Mouse (Mus musculus): ENCODE measurements around the gene Slc6a5. TPM values are rescaled to one million over a fixed set of nuclear protein-coding genes. Genes with fewer than 3 reads are reported as not detected.
"Not testable (repeated sequence)": the region's sequence is repeated elsewhere in the genome, so short reads cannot be mapped to it uniquely, and the experiment has no call there.

The Slc6a5 gene
- total RNA-seq, 2 experiments from 2014 or later: 0.05 to 0.07 TPM

GRCm38 (mm10) chr7:49913164-49913563 lies 3.2 kb downstream of the Slc6a5 start:
- no peak for DNase-seq (ENCODE audit: low spot score in 2 of 2)

GRCm38 (mm10) chr7:49913728-49914328 lies 3.9 kb downstream of the Slc6a5 start:
- no peak for DNase-seq (ENCODE audit: low spot score in 2 of 2)

DNA sequence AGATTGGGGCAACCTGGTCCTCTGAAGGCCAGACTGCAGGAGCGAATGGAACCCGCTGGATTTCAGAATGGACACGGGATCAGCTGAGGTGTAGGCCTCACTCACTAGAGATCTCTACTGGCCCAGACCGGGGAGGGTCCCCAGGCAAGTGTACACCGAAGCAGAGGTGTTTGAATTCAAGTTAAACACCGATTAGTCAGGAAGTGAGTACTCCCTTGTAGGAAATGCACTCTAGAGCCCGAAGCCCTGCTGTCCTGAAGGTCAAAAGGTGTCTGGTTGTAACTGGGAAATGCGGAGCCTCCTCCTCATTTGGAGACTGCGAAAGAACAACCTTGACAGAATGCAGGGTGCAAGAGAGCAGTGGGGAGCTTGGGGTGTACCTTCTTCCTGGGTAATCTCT lies 5.0 kb downstream of the Slc6a5 start:
- DNase-seq (ENCODE audit: low spot score in 2 of 2): no peak

GRCm38 (mm10) chr7:49915471-49915870 lies 5.5 kb downstream of the Slc6a5 start:
- DNase-seq (ENCODE audit: low spot score in 2 of 2): no peak

- no peak for DNase-seq (ENCODE audit: low spot score in 2 of 2)
These were observed 9.5 kb downstream of the Slc6a5 start for GRCm38 (mm10) chr7:49919494-49919893.

- no peak for DNase-seq (ENCODE audit: low spot score in 2 of 2)
These were observed 10.8 kb downstream of the Slc6a5 start for GRCm38 (mm10) chr7:49920751-49921150.

GRCm38 (mm10) chr7:49922928-49923327 lies 13.0 kb downstream of the Slc6a5 start:
- DNase-seq (ENCODE audit: low spot score in 2 of 2): no peak

GRCm38 (mm10) chr7:49923376-49923775 lies 13.4 kb downstream of the Slc6a5 start:
- DNase-seq (ENCODE audit: low spot score in 2 of 2): peak; percentile 82 to 93

DNA sequence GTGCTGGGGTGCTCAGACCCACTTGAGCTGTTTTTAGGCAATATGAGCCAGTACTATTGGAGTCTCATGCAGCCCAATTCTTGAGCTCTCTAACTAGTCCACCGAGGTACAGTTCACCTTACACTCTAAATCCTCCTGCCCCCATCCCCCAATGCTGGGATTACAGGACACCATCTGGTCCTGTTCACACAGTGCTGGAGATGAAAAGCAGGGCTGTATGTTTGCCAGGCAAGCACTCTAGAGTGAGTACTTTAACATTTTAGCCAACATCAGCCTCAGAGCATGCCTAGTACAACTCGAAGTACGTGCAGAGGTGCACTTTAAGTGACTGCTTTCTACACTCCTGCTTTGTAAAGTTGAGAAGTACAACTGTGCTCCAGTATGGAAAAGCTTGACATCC lies 18.6 kb downstream of the Slc6a5 start:
- no peak for DNase-seq (ENCODE audit: low spot score in 2 of 2)

DNA sequence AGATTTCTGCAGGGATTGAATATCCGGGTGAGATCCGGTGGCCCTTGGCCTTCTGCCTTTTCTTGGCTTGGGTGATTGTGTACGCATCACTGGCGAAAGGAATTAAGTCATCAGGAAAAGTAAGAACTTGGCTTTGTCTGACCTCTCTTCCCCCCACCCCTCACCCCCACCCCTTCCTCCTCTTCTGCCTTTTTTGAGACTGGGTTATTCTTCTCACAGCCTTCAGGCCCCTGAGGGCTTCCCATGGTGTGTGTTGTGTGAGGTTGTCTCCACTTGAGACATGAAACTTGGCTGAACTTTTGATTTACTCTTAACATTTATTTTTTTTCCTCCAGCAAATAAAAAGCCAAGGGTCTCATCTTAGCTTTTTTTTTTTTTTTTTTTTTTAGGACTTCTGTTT lies 20.1 kb downstream of the Slc6a5 start:
- no peak for DNase-seq (ENCODE audit: low spot score in 2 of 2)

DNA sequence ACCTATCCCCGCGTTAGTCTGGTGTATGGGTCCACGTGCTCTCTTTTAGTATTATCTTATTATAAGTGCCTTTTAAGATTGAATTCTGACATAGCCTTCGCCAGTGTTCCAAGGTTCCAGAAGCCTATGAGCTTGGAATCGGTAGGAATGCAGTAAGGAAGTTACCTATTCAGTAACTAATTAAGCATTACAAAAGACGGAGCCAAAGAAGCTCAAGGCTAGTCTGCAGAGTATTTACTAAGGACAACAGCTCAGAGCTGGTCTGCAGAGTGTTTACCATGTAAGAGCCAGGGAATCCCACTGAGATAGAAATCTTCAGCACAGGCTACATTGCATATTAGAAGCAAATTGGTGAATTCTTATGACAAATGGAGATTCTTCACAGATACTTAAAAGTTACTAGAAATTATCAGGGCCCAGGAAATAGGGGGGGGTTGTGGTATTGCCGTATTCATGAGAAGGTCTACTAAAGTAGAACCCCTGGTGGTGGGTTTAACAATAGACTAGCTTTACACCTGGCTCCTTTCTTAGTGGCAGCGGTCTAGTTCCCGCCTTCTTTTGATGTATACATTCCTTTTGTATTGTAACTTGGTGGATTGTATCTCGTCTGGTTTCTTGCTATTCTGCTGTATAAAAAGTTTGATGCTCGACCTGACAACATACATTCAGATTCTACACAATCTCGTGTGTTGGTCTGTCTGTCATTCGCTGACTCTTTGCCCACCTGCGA lies 23.6 kb downstream of the Slc6a5 start:
- DNase-seq (ENCODE audit: low spot score in 2 of 2): not testable (repeated sequence)

GRCm38 (mm10) chr7:49936821-49937220 lies 26.9 kb downstream of the Slc6a5 start:
- no peak for DNase-seq (ENCODE audit: low spot score in 2 of 2)

- no peak for DNase-seq (ENCODE audit: low spot score in 2 of 2)
These were observed 32.1 kb downstream of the Slc6a5 start for GRCm38 (mm10) chr7:49942023-49942422.

- no peak for DNase-seq (ENCODE audit: low spot score in 2 of 2)
These were observed 32.5 kb downstream of the Slc6a5 start for GRCm38 (mm10) chr7:49942490-49942889.

GRCm38 (mm10) chr7:49946691-49947090 lies 36.7 kb downstream of the Slc6a5 start:
- no peak for DNase-seq (ENCODE audit: low spot score in 2 of 2)

DNA sequence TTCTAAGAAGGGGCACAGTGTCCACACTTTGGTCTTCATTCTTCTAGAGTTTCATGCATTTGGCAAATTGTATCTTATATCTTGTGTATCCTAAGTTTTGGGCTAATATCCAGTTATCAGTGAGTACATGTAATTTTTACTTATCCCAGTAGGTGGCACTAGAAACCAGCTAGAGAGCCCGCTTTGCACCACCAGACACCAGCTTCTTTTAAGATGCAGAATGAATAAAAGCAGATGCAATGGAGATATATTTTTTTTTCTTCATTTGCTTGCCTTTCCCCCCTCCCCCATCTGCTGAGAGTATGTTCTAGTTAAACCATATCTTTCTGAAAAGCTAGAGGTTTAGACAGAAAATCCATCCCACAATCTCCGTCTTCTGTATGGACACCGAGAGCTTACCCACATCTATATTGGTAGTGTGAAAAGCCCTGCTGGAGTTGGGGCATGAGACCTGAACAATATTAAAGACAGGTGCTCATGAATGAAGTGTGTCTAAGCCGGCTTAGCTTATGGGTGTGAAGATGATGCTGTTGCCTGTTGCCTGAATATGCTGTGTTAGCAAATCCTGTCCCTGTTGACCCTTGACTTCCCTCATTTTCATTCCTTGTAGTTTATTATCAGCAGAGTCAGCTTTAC lies 43.7 kb downstream of the Slc6a5 start:
- DNase-seq (ENCODE audit: low spot score in 2 of 2): peak in 1 of 2 experiments; percentile 75

DNA sequence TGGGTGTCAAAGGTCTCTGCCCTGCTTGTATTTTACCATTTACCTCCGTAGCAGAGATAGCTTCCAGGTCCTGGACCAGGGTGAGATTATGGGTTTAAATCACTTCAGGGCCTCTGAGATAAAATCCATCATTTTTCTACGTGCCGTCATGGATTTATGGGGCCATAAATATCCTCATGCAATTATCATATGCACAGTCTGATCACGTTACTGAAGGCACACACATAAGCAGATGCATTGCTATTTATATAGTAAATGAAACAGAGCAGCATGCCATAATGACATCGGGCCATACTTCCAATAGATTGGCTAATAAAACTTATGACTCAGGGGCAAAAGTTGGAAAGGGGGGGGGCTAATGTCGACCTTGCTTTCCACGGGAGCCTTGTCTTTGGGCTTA lies 44.9 kb downstream of the Slc6a5 start:
- no peak for DNase-seq (ENCODE audit: low spot score in 2 of 2)

- DNase-seq (ENCODE audit: low spot score in 2 of 2): no peak
These were observed 47.2 kb downstream of the Slc6a5 start for GRCm38 (mm10) chr7:49957142-49957541.

DNA sequence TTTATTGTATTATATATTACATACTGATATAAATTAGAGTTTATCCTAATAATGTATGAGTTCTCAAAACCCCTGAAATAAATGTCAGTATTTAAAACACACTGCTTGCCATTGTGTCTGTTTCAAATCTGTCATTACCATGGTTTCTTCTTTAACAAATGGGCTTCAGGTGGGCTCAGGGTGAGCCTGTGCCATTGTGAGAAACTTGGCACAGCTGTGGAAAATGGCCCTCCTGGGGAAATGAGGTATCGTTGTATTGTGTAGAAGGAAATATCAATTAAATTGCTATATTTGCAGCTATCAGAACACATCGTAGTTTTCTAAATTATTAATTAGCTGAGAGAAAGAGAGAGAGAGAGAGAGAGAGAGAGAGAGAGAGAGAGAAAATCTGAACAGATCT lies 53.8 kb downstream of the Slc6a5 start:
- no peak for DNase-seq (ENCODE audit: low spot score in 2 of 2)

DNA sequence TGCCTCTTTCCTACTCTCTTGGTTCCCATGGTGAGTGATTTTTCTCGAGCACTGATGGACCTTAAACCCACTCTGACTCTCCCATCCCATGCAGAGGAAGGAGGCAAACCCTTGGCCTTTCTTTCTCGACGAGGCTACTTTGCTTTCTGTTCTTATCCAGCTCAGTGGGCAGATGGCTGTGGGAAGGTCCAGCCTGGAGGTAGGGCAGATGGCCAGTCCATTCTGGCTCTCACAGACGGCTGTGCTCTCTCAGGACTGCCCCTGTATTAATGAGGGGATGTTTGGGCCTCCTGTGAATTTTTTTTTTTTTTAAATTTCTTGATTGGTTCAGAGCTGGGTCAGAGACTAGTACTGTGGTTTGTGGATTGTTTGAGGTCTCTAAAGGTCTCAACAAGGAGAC lies 59.6 kb downstream of the Slc6a5 start:
- no peak for DNase-seq (ENCODE audit: low spot score in 2 of 2)

DNA sequence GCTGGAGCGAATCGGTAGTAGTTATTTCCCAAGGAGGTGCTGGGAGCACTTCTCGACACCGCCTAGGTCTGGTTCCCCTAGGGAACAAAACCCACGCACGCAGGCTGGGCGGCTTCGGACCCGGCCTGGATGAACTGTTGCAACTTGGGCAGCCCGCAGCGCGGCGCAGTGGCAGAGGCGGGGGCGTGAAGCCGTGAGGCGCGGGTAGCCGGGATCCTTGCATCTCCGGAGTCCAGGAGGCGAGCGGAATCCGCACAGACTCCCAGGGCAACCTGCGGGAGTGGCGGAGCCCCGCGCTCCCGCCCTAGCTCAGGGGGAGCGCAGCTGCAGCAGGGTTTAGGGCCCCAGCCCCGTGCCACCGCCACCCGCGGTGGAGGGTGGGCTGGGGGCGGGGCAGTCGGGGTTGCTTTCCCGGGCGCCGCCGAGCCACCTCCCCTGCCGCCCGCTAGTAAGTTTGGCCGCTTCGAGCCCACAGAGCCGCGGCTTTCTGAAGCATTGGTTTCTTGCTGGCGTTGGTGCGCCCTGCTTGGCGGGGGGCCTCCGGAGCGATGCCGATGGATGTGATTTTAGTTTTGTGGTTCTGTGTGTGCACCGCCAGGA lies 65.0 kb downstream of the Slc6a5 start, which contains the start of gene Nell1:
Gene Nell1 (plus strand): TSS at position 24 of the 600 bp plus-strand sequence.
- peak in 1 of 2 experiments; percentile 25 for DNase-seq (ENCODE audit: low spot score in 2 of 2)
